Mouse (Mus musculus): Measurements from ENCODE around the gene Gm14124. TPM values are rescaled to one million over a fixed set of nuclear protein-coding genes. Genes with fewer than 3 reads are reported as not detected.

The Gm14124 gene
- polyA plus RNA-seq, 1 experiment from 2014 or later, result not detected

GRCm38 (mm10) chr2:150316140-150316539 is 58.8 kb downstream of the Gm14124 start:
- peaks cover 48% of the 10 kb centered on the region for H3K36me3 ChIP-seq

GRCm38 (mm10) chr2:150318973-150319372 is 61.7 kb downstream of the Gm14124 start:
- peaks cover 60% of the 10 kb centered on the region for H3K36me3 ChIP-seq
- H3K27ac ChIP-seq, result no peak overlapping the region
- no peak overlapping the region for H3K4me2 ChIP-seq
- no peak overlapping the region for H3K9ac ChIP-seq
- no peak for ATAC-seq (ENCODE audit: insufficient number of reproducible peaks, insufficient read depth, low FRiP score, low TSS enrichment, low read depth)
- WGBS, result 97% methylated on average over 1 of the region's 1 CpGs
- no peak overlapping the region for H3K4me3 ChIP-seq
- no peaks in the 10 kb centered on the region for H3K27me3 ChIP-seq
- H3K4me1 ChIP-seq, result no peaks in the 10 kb centered on the region
- H3K9me3 ChIP-seq, result peaks cover 66% of the 10 kb centered on the region

More at GRCm38 (mm10) chr2:150316140-150316539, 58.8 kb downstream of the Gm14124 start:
- Histone ChIP-seq H3K9me3 (peaks cover 43% of the 10 kb centered on the region), H3K27ac (no peak overlapping the region), H3K9ac (no peak overlapping the region), H3K4me3 (no peak overlapping the region), H3K27me3 (no peaks in the 10 kb centered on the region), H3K4me1 (no peaks in the 10 kb centered on the region), H3K4me2 (no peak overlapping the region)
- ATAC-seq (ENCODE audit: insufficient number of reproducible peaks, insufficient read depth, low FRiP score, low TSS enrichment, low read depth), result no peak

Other genes starting within 250 kb of the Gm14124 start
- gene Zfp120, start 120.8 kb upstream of the Gm14124 start, polyA plus RNA-seq (2015; fragmentation: Nextera tagmentation; extraction: Ambion mirVana), result 6.5 and 7.1 TPM in 2 replicates
- gene Gm10770, start 77.8 kb upstream of the Gm14124 start, polyA plus RNA-seq (2015; fragmentation: Nextera tagmentation; extraction: Ambion mirVana), result not detected in 2 replicates
- not detected in 2 replicates for gene Gm14139, start 75.8 kb upstream of the Gm14124 start, polyA plus RNA-seq (2015; fragmentation: Nextera tagmentation; extraction: Ambion mirVana)
- gene Zfp937, start 39.4 kb upstream of the Gm14124 start, polyA plus RNA-seq (2015; fragmentation: Nextera tagmentation; extraction: Ambion mirVana), result 8.5 and 10.4 TPM in 2 replicates
- gene Gm21994, start 1.9 kb upstream of the Gm14124 start, polyA plus RNA-seq (2015; fragmentation: Nextera tagmentation; extraction: Ambion mirVana), result 7.6 and 7.7 TPM in 2 replicates
- 4.0 and 6.7 TPM in 2 replicates for gene Gm10130, start 66.2 kb downstream of the Gm14124 start, polyA plus RNA-seq (2015; fragmentation: Nextera tagmentation; extraction: Ambion mirVana)
- 9.8 and 10.2 TPM in 2 replicates for gene 3300002I08Rik, start 105.2 kb downstream of the Gm14124 start, polyA plus RNA-seq (2015; fragmentation: Nextera tagmentation; extraction: Ambion mirVana)
- gene Zfp442, start 194.0 kb downstream of the Gm14124 start, polyA plus RNA-seq (2015; fragmentation: Nextera tagmentation; extraction: Ambion mirVana), result 8.2 and 8.5 TPM in 2 replicates
- gene Zfp345, start 227.6 kb downstream of the Gm14124 start, polyA plus RNA-seq (2015; fragmentation: Nextera tagmentation; extraction: Ambion mirVana), result 0.07 TPM in 1 of 2 replicates, not detected in the other